Mouse (Mus musculus): ENCODE results near the gene Clasp1.

GRCm38 (mm10) chr1:118645701-118646100 is 256.8 kb downstream of the Clasp1 start:
- TF ChIP-seq POLR2A (IDR thresholded peaks at IDR 0.05; ENCODE audit: borderline replicate concordance, control insufficient read depth, low read depth, low read length) (no peak), CTCF (IDR thresholded peaks at IDR 0.05; ENCODE audit: control insufficient read depth, insufficient read depth, low read length) (no peak)
